Mouse (Mus musculus): ENCODE measurements around the gene Usp4.

DNA sequence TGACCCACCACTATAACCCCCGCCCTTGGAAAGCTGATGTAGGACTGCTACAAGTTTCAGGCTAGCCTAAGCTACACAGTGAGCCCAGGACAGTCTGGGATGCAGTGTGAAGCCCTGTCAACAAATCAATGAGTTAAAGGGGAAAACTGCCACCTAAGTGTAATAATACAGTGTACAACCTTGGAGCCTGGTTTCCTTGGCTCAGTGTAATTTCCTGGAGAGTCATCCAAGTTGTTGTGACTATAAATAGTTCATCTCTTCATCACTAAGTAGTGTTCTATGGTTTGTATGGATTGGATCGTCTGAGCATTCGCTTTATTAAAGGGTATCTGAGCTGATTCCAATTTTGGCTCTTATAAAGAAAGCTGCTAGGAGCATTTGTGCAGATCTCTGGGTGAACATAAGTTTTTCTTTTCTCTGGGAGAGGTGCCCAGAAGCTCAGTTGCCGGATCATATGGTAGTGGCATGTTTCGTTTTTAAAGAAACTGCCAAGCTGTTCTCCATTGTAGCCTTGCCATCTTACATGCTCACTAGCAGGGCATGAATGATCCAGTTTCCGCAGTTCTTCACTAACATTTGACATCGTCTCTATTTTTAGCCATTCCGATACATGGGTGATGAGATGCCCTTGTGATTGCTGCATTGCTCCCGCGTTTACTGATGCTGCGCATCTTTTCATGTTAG, 93.7 kb downstream of the Usp4 start:
- TF ChIP-seq USF1 (IDR thresholded peaks at IDR 0.05; ENCODE audit: low read depth): no peak
- TF ChIP-seq MYOD1 (IDR thresholded peaks at IDR 0.05; ENCODE audit: control insufficient read depth in 1 of 3, insufficient read length in 2 of 3, low read depth in 2 of 3): no peak
- TF ChIP-seq SRF (IDR thresholded peaks at IDR 0.05; ENCODE audit: control insufficient read depth, insufficient read length, low read depth): no peak
- TF ChIP-seq POLR2A (IDR thresholded peaks at IDR 0.05; ENCODE audit: insufficient read length, low read depth): no peak
- TF ChIP-seq POLR2AphosphoS2 (IDR thresholded peaks at IDR 0.05; ENCODE audit: insufficient read length, low read depth): no peak
- no peak for TF ChIP-seq E2F4 (IDR thresholded peaks at IDR 0.05; ENCODE audit: insufficient read depth)
- TF ChIP-seq MAX (IDR thresholded peaks at IDR 0.05; ENCODE audit: low read depth): no peak
- TF ChIP-seq MYOG (IDR thresholded peaks at IDR 0.05; ENCODE audit: control insufficient read depth in 1 of 3, insufficient read depth in 1 of 3, insufficient read length in 2 of 3, low read depth in 2 of 3): no peak

Measured in myocyte (in vitro differentiated cells).